ENCODE assay signal across 8 mouse cellular contexts in genomic region chr13:119789851-119790717, GRCm38 (mm10). TPM values are rescaled to one million over a fixed set of nuclear protein-coding genes. Genes with fewer than 3 reads are reported as not detected.
DNase-seq lines count a peak whose midpoint lies in the region; ATAC-seq lines count a peak whose summit lies in the region.

No protein-coding gene starts in this region.

- DNase-seq in 3T3-L1 (ENCODE audit: low read depth, low spot score) = peak; percentile 69
- DNase-seq in adrenal gland, postnatal 25 days = peak; percentile 70
- peak; percentile 48 for DNase-seq in embryonic facial prominence, embryonic 11.5 days (ENCODE audit: low spot score)
- peak; percentile 96 for DNase-seq in heart, adult 11 months
- DNase-seq in kidney, adult 18-20 months = peak; percentile 45
- peak; percentile 42 for DNase-seq in limb, embryonic 11.5 days (ENCODE audit: low spot score)
- peak; percentile 57 to 66 for DNase-seq in spleen, postnatal 10 days (ENCODE audit: low spot score in 2 of 2)

- no peaks in the 10 kb centered on the region for H3K4me1 ChIP-seq in embryonic facial prominence, embryonic 11.5 days (ENCODE audit: control insufficient read depth, insufficient read depth, low read length)
- 0 out of 2 replicates have a peak, but pooled peaks cover 3% of the 10 kb centered on the region for H3K4me1 ChIP-seq in limb, embryonic 11.5 days (ENCODE audit: control insufficient read depth, insufficient read depth, low read length)
- H3K4me1 ChIP-seq in midbrain, embryonic 12.5 days = peaks cover 20% of the 10 kb centered on the region

- no peaks in the 10 kb centered on the region for H3K9me3 ChIP-seq in embryonic facial prominence, embryonic 11.5 days (replicated peaks; ENCODE audit: control insufficient read depth, low read length)
- H3K9me3 ChIP-seq in limb, embryonic 11.5 days (ENCODE audit: control insufficient read depth, low read length) = no peaks in the 10 kb centered on the region
- no peaks in the 10 kb centered on the region for H3K9me3 ChIP-seq in midbrain, embryonic 12.5 days

- H3K4me2 ChIP-seq in embryonic facial prominence, embryonic 11.5 days (ENCODE audit: low read depth, low read length) = peak overlapping the region; percentile 73
- H3K4me2 ChIP-seq in limb, embryonic 11.5 days (ENCODE audit: low read depth, severe bottlenecking) = peak overlapping the region; percentile 67
- peak overlapping the region; percentile 61 for H3K4me2 ChIP-seq in midbrain, embryonic 12.5 days (replicated peaks)

- peak overlapping the region; percentile 89 for H3K4me3 ChIP-seq in embryonic facial prominence, embryonic 11.5 days (ENCODE audit: low read depth, low read length)
- H3K4me3 ChIP-seq in limb, embryonic 11.5 days (ENCODE audit: low read depth, low read length) = peak overlapping the region; percentile 80
- peak overlapping the region; percentile 86 for H3K4me3 ChIP-seq in midbrain, embryonic 12.5 days

- peak overlapping the region; percentile 91 for H3K27ac ChIP-seq in embryonic facial prominence, embryonic 11.5 days (replicated peaks; ENCODE audit: low read depth, low read length)
- H3K27ac ChIP-seq in limb, embryonic 11.5 days (replicated peaks; ENCODE audit: low read depth, low read length) = peak overlapping the region; percentile 92
- peak overlapping the region; percentile 91 for H3K27ac ChIP-seq in midbrain, embryonic 12.5 days (replicated peaks)

- H3K9ac ChIP-seq in embryonic facial prominence, embryonic 11.5 days (replicated peaks; ENCODE audit: low read length) = peak overlapping the region; percentile 95
- H3K9ac ChIP-seq in limb, embryonic 11.5 days (ENCODE audit: low read length) = peak overlapping the region; percentile 92
- peak overlapping the region; percentile 76 for H3K9ac ChIP-seq in midbrain, embryonic 12.5 days (replicated peaks)

- ATAC-seq in embryonic facial prominence, embryonic 11.5 days (replicated peaks; ENCODE audit: insufficient number of reproducible peaks, low FRiP score, low TSS enrichment, low read depth) = peak; percentile 76
- ATAC-seq in limb, embryonic 11.5 days (ENCODE audit: insufficient number of reproducible peaks, low FRiP score, low TSS enrichment, low read depth) = peak; percentile 51; the same call in 1 of the 2 replicates
- peak; percentile 78 for ATAC-seq in midbrain, embryonic 12.5 days (ENCODE audit: low FRiP score, low read depth)

- H3K36me3 ChIP-seq in embryonic facial prominence, embryonic 11.5 days (replicated peaks; ENCODE audit: control insufficient read depth, insufficient read depth, low read depth, low read length) = peaks cover 2% of the 10 kb centered on the region; the same call in 1 of the 2 replicates
- H3K36me3 ChIP-seq in limb, embryonic 11.5 days (ENCODE audit: control insufficient read depth, insufficient read depth, low read length) = 0 out of 2 replicates have a peak, but pooled peaks cover 4% of the 10 kb centered on the region
- H3K36me3 ChIP-seq in midbrain, embryonic 12.5 days = peaks cover 33% of the 10 kb centered on the region

- H3K27me3 ChIP-seq in embryonic facial prominence, embryonic 11.5 days (ENCODE audit: control insufficient read depth, insufficient read depth, low read length) = no peaks in the 10 kb centered on the region
- H3K27me3 ChIP-seq in limb, embryonic 11.5 days (ENCODE audit: control insufficient read depth, insufficient read depth, low read length) = no peaks in the 10 kb centered on the region
- H3K27me3 ChIP-seq in midbrain, embryonic 12.5 days = no peaks in the 10 kb centered on the region

- 2% methylated on average over 43 of the region's 66 CpGs for WGBS in embryonic facial prominence, embryonic 11.5 days
- WGBS in limb, embryonic 11.5 days = 2% methylated on average over 51 of the region's 66 CpGs
- 1% methylated on average over 50 of the region's 66 CpGs for WGBS in midbrain, embryonic 12.5 days

RNA-seq across cellular contexts. Expression of gene Zfp131, which starts 0.6 kb away (rescaled TPM):
- total RNA-seq in adrenal gland, postnatal 25 days (2021) = 32.4 and 37.4 TPM in 2 replicates
- 46.6 and 46.7 TPM in 2 replicates for polyA plus RNA-seq in embryonic facial prominence, embryonic 11.5 days (2014; fragmentation: Nextera tagmentation; extraction: Ambion mirVana)
- polyA plus RNA-seq in limb, embryonic 11.5 days (2014; fragmentation: Nextera tagmentation; extraction: Ambion mirVana) = 44.4 and 47.9 TPM in 2 replicates
- 50.9 and 53.7 TPM in 2 replicates for polyA plus RNA-seq in midbrain, embryonic 12.5 days (2016; fragmentation: Nextera tagmentation; extraction: Ambion mirVana)

RNA-seq across cellular contexts. Expression of gene Nim1k, which starts 34.4 kb away (rescaled TPM):
- 2.6 and 3.6 TPM in 2 replicates for total RNA-seq in adrenal gland, postnatal 25 days (2021)
- 1.5 and 1.6 TPM in 2 replicates for polyA plus RNA-seq in embryonic facial prominence, embryonic 11.5 days (2014; fragmentation: Nextera tagmentation; extraction: Ambion mirVana)
- 1.8 and 2.0 TPM in 2 replicates for polyA plus RNA-seq in limb, embryonic 11.5 days (2014; fragmentation: Nextera tagmentation; extraction: Ambion mirVana)
- 1.7 and 2.6 TPM in 2 replicates for polyA plus RNA-seq in midbrain, embryonic 12.5 days (2016; fragmentation: Nextera tagmentation; extraction: Ambion mirVana)

RNA-seq across cellular contexts. Expression of gene AF067063, which starts 39.9 kb away (rescaled TPM):
- total RNA-seq in adrenal gland, postnatal 25 days (2021) = not detected in 2 replicates
- not detected in 2 replicates for polyA plus RNA-seq in embryonic facial prominence, embryonic 11.5 days (2014; fragmentation: Nextera tagmentation; extraction: Ambion mirVana)
- not detected in 2 replicates for polyA plus RNA-seq in limb, embryonic 11.5 days (2014; fragmentation: Nextera tagmentation; extraction: Ambion mirVana)
- polyA plus RNA-seq in midbrain, embryonic 12.5 days (2016; fragmentation: Nextera tagmentation; extraction: Ambion mirVana) = not detected in 2 replicates

RNA-seq across cellular contexts. Expression of gene D13Ertd608e, which starts 45.7 kb away (rescaled TPM):
- not detected in 2 replicates for total RNA-seq in adrenal gland, postnatal 25 days (2021)
- not detected in 2 replicates for polyA plus RNA-seq in embryonic facial prominence, embryonic 11.5 days (2014; fragmentation: Nextera tagmentation; extraction: Ambion mirVana)
- polyA plus RNA-seq in limb, embryonic 11.5 days (2014; fragmentation: Nextera tagmentation; extraction: Ambion mirVana) = not detected in 2 replicates
- not detected in 2 replicates for polyA plus RNA-seq in midbrain, embryonic 12.5 days (2016; fragmentation: Nextera tagmentation; extraction: Ambion mirVana)

Comparison
In these comparisons a context has a peak if more than half of its experiments do, and no peak if none do; other contexts are left out.
1. Peak in every context shown above with its lines: DNase-seq, ATAC-seq, H3K4me3 ChIP-seq and H3K27ac ChIP-seq.
2. DNase-seq: peak in every context shown above with its lines; median percentile 96 in heart, adult 11 months; 70 in adrenal gland, postnatal 25 days; 69 in 3T3-L1; 62 in spleen, postnatal 10 days; 48 in embryonic facial prominence, embryonic 11.5 days; 45 in kidney, adult 18-20 months; 42 in limb, embryonic 11.5 days.